Mouse (Mus musculus): ENCODE measurements around the gene Lama5. TPM values are rescaled to one million over a fixed set of nuclear protein-coding genes. Genes with fewer than 3 reads are reported as not detected.
A peak's percentile ranks its signal among the peaks of the same experiment; 100 is the strongest.
"Not testable (repeated sequence)": the region's sequence is repeated elsewhere in the genome, so short reads cannot be mapped to it uniquely, and the experiment has no call there.

The Lama5 gene
- total and polyA plus RNA-seq, 2 experiments from 2014 or later: 3.5 to 16.5 TPM

- DNase-seq (ENCODE audit: low spot score): peak; percentile 50
- Histone ChIP-seq H3K4me2 (ENCODE audit: low read depth, low read length) (no peak overlapping the region), H3K4me1 (ENCODE audit: insufficient read depth, low read length) (no peaks in the 10 kb centered on the region), H3K27me3 (ENCODE audit: insufficient read depth, low read length) (no peaks in the 10 kb centered on the region), H3K4me3 (ENCODE audit: low read length) (no peak overlapping the region), H3K9ac (replicated peaks; ENCODE audit: low read length) (no peak overlapping the region), H3K36me3 (ENCODE audit: insufficient read depth, low read length) (no peaks in the 10 kb centered on the region), H3K27ac (no peak overlapping the region), H3K9me3 (ENCODE audit: low read length) (no peaks in the 10 kb centered on the region)
- 76% methylated on average over 24 of the region's 24 CpGs for WGBS
- TF ChIP-seq CTCF (IDR thresholded peaks at IDR 0.05; ENCODE audit: low read depth): no peak
- ATAC-seq: peak; percentile 46; the same call in 1 of the 2 replicates
Measured at GRCm38 (mm10) chr2:180184011-180184751, 41.5 kb downstream of the Lama5 start.

- Histone ChIP-seq H3K9ac (replicated peaks; ENCODE audit: low read length) (no peak overlapping the region), H3K27ac (no peak overlapping the region), H3K4me3 (ENCODE audit: low read length) (no peak overlapping the region), H3K27me3 (ENCODE audit: insufficient read depth, low read length) (no peaks in the 10 kb centered on the region), H3K4me2 (ENCODE audit: low read depth, low read length) (no peak overlapping the region), H3K9me3 (ENCODE audit: low read length) (no peaks in the 10 kb centered on the region), H3K4me1 (ENCODE audit: insufficient read depth, low read length) (no peaks in the 10 kb centered on the region), H3K36me3 (ENCODE audit: insufficient read depth, low read length) (peaks cover 15% of the 10 kb centered on the region)
- no peak for ATAC-seq
- DNase-seq (ENCODE audit: low spot score): no peak
- WGBS: 60% methylated on average over 9 of the region's 9 CpGs
- no peak for TF ChIP-seq CTCF (IDR thresholded peaks at IDR 0.05; ENCODE audit: low read depth)
Measured at GRCm38 (mm10) chr2:180181542-180181941, 44.1 kb downstream of the Lama5 start.

GRCm38 (mm10) chr2:180175725-180176124 is 49.9 kb downstream of the Lama5 start:
- Histone ChIP-seq H3K4me2 (ENCODE audit: low read depth, low read length) (no peak overlapping the region), H3K4me1 (ENCODE audit: insufficient read depth, low read length) (peaks cover 7% of the 10 kb centered on the region), H3K27ac (no peak overlapping the region), H3K9me3 (ENCODE audit: low read length) (no peaks in the 10 kb centered on the region), H3K4me3 (ENCODE audit: low read length) (no peak overlapping the region), H3K27me3 (ENCODE audit: insufficient read depth, low read length) (no peaks in the 10 kb centered on the region), H3K9ac (replicated peaks; ENCODE audit: low read length) (no peak overlapping the region), H3K36me3 (ENCODE audit: insufficient read depth, low read length) (peaks cover 40% of the 10 kb centered on the region)
- DNase-seq (ENCODE audit: low spot score): no peak
- 93% methylated on average over 7 of the region's 7 CpGs for WGBS
- ATAC-seq: no peak
- no peak for TF ChIP-seq CTCF (IDR thresholded peaks at IDR 0.05; ENCODE audit: low read depth)

- Histone ChIP-seq H3K27me3 (ENCODE audit: insufficient read depth, low read length) (no peaks in the 10 kb centered on the region), H3K4me1 (ENCODE audit: insufficient read depth, low read length) (peaks cover 7% of the 10 kb centered on the region), H3K9me3 (ENCODE audit: low read length) (no peaks in the 10 kb centered on the region), H3K36me3 (ENCODE audit: insufficient read depth, low read length) (peaks cover 40% of the 10 kb centered on the region), H3K4me2 (ENCODE audit: low read depth, low read length) (no peak overlapping the region), H3K4me3 (ENCODE audit: low read length) (no peak overlapping the region), H3K9ac (replicated peaks; ENCODE audit: low read length) (no peak overlapping the region), H3K27ac (no peak overlapping the region)
- DNase-seq (ENCODE audit: low spot score) (no peak), ATAC-seq (no peak)
- 96% methylated on average over 5 of the region's 5 CpGs for WGBS
- TF ChIP-seq CTCF (IDR thresholded peaks at IDR 0.05; ENCODE audit: low read depth): no peak
Measured at GRCm38 (mm10) chr2:180174121-180174520, 51.5 kb downstream of the Lama5 start.

GRCm38 (mm10) chr2:180173711-180174110 is 51.9 kb downstream of the Lama5 start:
- not testable (repeated sequence) for H3K27ac ChIP-seq; H3K9ac ChIP-seq (replicated peaks; ENCODE audit: low read length); H3K9me3 ChIP-seq (ENCODE audit: low read length); H3K4me3 ChIP-seq (ENCODE audit: low read length); ATAC-seq; DNase-seq (ENCODE audit: low spot score); H3K4me1 ChIP-seq (ENCODE audit: insufficient read depth, low read length); H3K27me3 ChIP-seq (ENCODE audit: insufficient read depth, low read length)
- H3K4me2 ChIP-seq (ENCODE audit: low read depth, low read length): peak overlapping the region; percentile 63; the same call in 1 of the 2 replicates
- 84% methylated on average over 8 of the region's 8 CpGs for WGBS
- peaks cover 40% of the 10 kb centered on the region for H3K36me3 ChIP-seq (ENCODE audit: insufficient read depth, low read length)

- 81% methylated on average over 4 of the region's 4 CpGs for WGBS
- H3K4me3 ChIP-seq (ENCODE audit: low read length): peak overlapping the region; percentile 76; the same call in 1 of the 2 replicates
- H3K9ac ChIP-seq (replicated peaks; ENCODE audit: low read length): 0 out of 2 replicates have a peak overlapping the region, but pooled peaks have one; percentile 88
- H3K4me2 ChIP-seq (ENCODE audit: low read depth, low read length): peak overlapping the region; percentile 63
- H3K27me3 ChIP-seq (ENCODE audit: insufficient read depth, low read length): no peaks in the 10 kb centered on the region
- DNase-seq (ENCODE audit: low spot score) (no peak), ATAC-seq (no peak)
- peak; percentile 60 for TF ChIP-seq CTCF (IDR thresholded peaks at IDR 0.05; ENCODE audit: low read depth)
- H3K4me1 ChIP-seq (ENCODE audit: insufficient read depth, low read length): peaks cover 7% of the 10 kb centered on the region
- peaks cover 40% of the 10 kb centered on the region for H3K36me3 ChIP-seq (ENCODE audit: insufficient read depth, low read length)
- no peak overlapping the region for H3K27ac ChIP-seq
- H3K9me3 ChIP-seq (ENCODE audit: low read length): no peaks in the 10 kb centered on the region
Measured at GRCm38 (mm10) chr2:180173163-180173562, 52.5 kb downstream of the Lama5 start.

- H3K27ac ChIP-seq: peak overlapping the region; percentile 97
- H3K27me3 ChIP-seq (ENCODE audit: insufficient read depth, low read length): no peaks in the 10 kb centered on the region
- no peak for TF ChIP-seq CTCF (IDR thresholded peaks at IDR 0.05; ENCODE audit: low read depth)
- H3K36me3 ChIP-seq (ENCODE audit: insufficient read depth, low read length): peaks cover 30% of the 10 kb centered on the region
- peak overlapping the region; percentile 63 for H3K4me2 ChIP-seq (ENCODE audit: low read depth, low read length)
- no peaks in the 10 kb centered on the region for H3K9me3 ChIP-seq (ENCODE audit: low read length)
- peak overlapping the region; percentile 88 for H3K9ac ChIP-seq (replicated peaks; ENCODE audit: low read length)
- no peak for DNase-seq (ENCODE audit: low spot score)
- 6% methylated on average over 8 of the region's 9 CpGs for WGBS
- H3K4me1 ChIP-seq (ENCODE audit: insufficient read depth, low read length): peaks cover 7% of the 10 kb centered on the region
- ATAC-seq: no peak
- peak overlapping the region; percentile 76 for H3K4me3 ChIP-seq (ENCODE audit: low read length)
Measured at GRCm38 (mm10) chr2:180172152-180172551, 53.5 kb downstream of the Lama5 start.
